Comparison of ENCODE assay signal across 10 mouse cellular contexts in genomic region chr1:168473255-168474069, GRCm38 (mm10). TPM values are rescaled to one million over a fixed set of nuclear protein-coding genes. Genes with fewer than 3 reads are reported as not detected.
DNase-seq lines count a peak whose midpoint lies in the region; ATAC-seq and TF ChIP-seq lines count a peak whose summit lies in the region.
"Had no signal": no experiment of that assay in that cellular context is flagged by ENCODE, and none has a peak within 500 bp of the region (broad histone marks: within the 10 kb centered on the region; RNA-seq: fewer than 3 reads in every experiment).

No protein-coding gene starts in this region.

- no peaks in the 10 kb centered on the region for H3K36me3 ChIP-seq in hindbrain, embryonic 14.5 days (replicated peaks; ENCODE audit: control insufficient read depth, insufficient read depth)
- H3K36me3 ChIP-seq in thymus, adult 2 months (ENCODE audit: control insufficient read depth, insufficient read depth, low read length), result no peaks in the 10 kb centered on the region
- H3K36me3 ChIP-seq: stomach, embryonic 15.5 days had no signal

- H3K4me3 ChIP-seq in hindbrain, embryonic 14.5 days (replicated peaks; ENCODE audit: low read length), result no peak overlapping the region
- no peak overlapping the region for H3K4me3 ChIP-seq in thymus, adult 2 months (ENCODE audit: control insufficient read depth, insufficient read depth, low read length)
- H3K4me3 ChIP-seq: stomach, embryonic 15.5 days had no signal

- TF ChIP-seq CTCF in thymus, adult 2 months (IDR thresholded peaks at IDR 0.05; ENCODE audit: borderline replicate concordance, control insufficient read depth, extremely low read depth, insufficient read depth, low read length, poor library complexity), result no peak

- no peaks in the 10 kb centered on the region for H3K27me3 ChIP-seq in hindbrain, embryonic 14.5 days (ENCODE audit: control insufficient read depth, insufficient read depth, low read length)
- H3K27me3 ChIP-seq in thymus, adult 2 months (ENCODE audit: control insufficient read depth, insufficient read depth, low read length), result no peaks in the 10 kb centered on the region
- H3K27me3 ChIP-seq: stomach, embryonic 15.5 days had no signal

- WGBS in hindbrain, embryonic 14.5 days, result 17% methylated on average over 12 of the region's 12 CpGs
- 90% methylated on average over 12 of the region's 12 CpGs for WGBS in thymus, adult 2 months

- H3K9ac ChIP-seq in hindbrain, embryonic 14.5 days, result no peak overlapping the region
- H3K9ac ChIP-seq: stomach, embryonic 15.5 days had no signal

- 0 out of 2 replicates have a peak overlapping the region, but pooled peaks have one; percentile 22 for H3K4me2 ChIP-seq in hindbrain, embryonic 14.5 days (replicated peaks)
- H3K4me2 ChIP-seq: stomach, embryonic 15.5 days had no signal

- ATAC-seq in hindbrain, embryonic 14.5 days (ENCODE audit: low FRiP score), result peak; percentile 86

- TF ChIP-seq POLR2A in thymus, adult 2 months (IDR thresholded peaks at IDR 0.05; ENCODE audit: control insufficient read depth, extremely low read depth, insufficient read depth, low read length, poor library complexity), result no peak

- peak; percentile 61 for DNase-seq in adrenal gland, postnatal 14 days
- DNase-seq in adrenal gland, adult 2 months, result no peak
- DNase-seq in ovary, postnatal 36 days (ENCODE audit: low spot score), result peak; percentile 16
- no peak for DNase-seq in ovary, postnatal 10 days (ENCODE audit: low spot score)
- peak; percentile 57 for DNase-seq in hindbrain, embryonic 14.5 days (ENCODE audit: low spot score)
- DNase-seq in urinary bladder, postnatal 36 days (ENCODE audit: low spot score in 2 of 2), result peak; percentile 4 to 36
- no peak for DNase-seq in thymus, adult 2 months
- no peak for DNase-seq in MN1 (ENCODE audit: low spot score)

- no peaks in the 10 kb centered on the region for H3K9me3 ChIP-seq in hindbrain, embryonic 14.5 days (ENCODE audit: control insufficient read depth, low read length)
- H3K9me3 ChIP-seq: stomach, embryonic 15.5 days had no signal

- peak overlapping the region; percentile 52; the same call in 1 of the 2 replicates for H3K27ac ChIP-seq in hindbrain, embryonic 14.5 days
- H3K27ac ChIP-seq in thymus, adult 2 months (ENCODE audit: control insufficient read depth, insufficient read depth, low read length), result no peak overlapping the region
- H3K27ac ChIP-seq: macrophage; stomach, embryonic 15.5 days had no signal

- peaks cover 41% of the 10 kb centered on the region for H3K4me1 ChIP-seq in hindbrain, embryonic 14.5 days (replicated peaks; ENCODE audit: control insufficient read depth, insufficient read depth, low read length)
- H3K4me1 ChIP-seq in thymus, adult 2 months (replicated peaks; ENCODE audit: control insufficient read depth, insufficient read depth, low read length), result no peaks in the 10 kb centered on the region

RNA-seq across cellular contexts. Expression of gene Pbx1, which starts 41.4 kb away (rescaled TPM):
- 163 and 168 TPM in 2 replicates for total RNA-seq in adrenal gland, postnatal 14 days (2021)
- 100 to 1,000 TPM; 148 to 210 TPM for total RNA-seq in adrenal gland, adult 2 months (2021)
- polyA plus RNA-seq in adrenal gland, adult 2 months (2012; rRNA removed), result 35.7 and 66.2 TPM in 2 replicates
- polyA plus RNA-seq in hindbrain, embryonic 14.5 days (2014; fragmentation: Nextera tagmentation; extraction: Ambion mirVana), result 46.3 and 48.6 TPM in 2 replicates
- polyA plus RNA-seq in thymus, adult 2 months (2012; rRNA removed), result 9.4 and 13.0 TPM in 2 replicates

Comparison
In these comparisons a context has a peak if more than half of its experiments do, and no peak if none do; other contexts are left out.
1. DNase-seq: peak in adrenal gland, postnatal 14 days (single experiment), ovary, postnatal 36 days (single experiment), hindbrain, embryonic 14.5 days (single experiment) and urinary bladder, postnatal 36 days (2 of 2); none in adrenal gland, adult 2 months (single experiment), ovary, postnatal 10 days (single experiment), thymus, adult 2 months (single experiment) and MN1 (single experiment).